Mouse (Mus musculus): Measurements from ENCODE around the gene Neurl1b. TPM values are rescaled to one million over a fixed set of nuclear protein-coding genes. Genes with fewer than 3 reads are reported as not detected.

Neurl1b gene
- polyA plus RNA-seq, 1 experiment from 2014 or later: 79.6 TPM

- POLR2A ChIA-PET: no interaction called here
- no peaks in the 10 kb centered on the region for H3K27me3 ChIP-seq
- CTCF ChIA-PET: interaction anchor here (1.0 to 3.9 kb wide), 7 partner anchors 9 to 53 kb away, joined by 3 to 15 read pairs (median 5); no protein-coding TSS in a partner anchor
- TF ChIP-seq CTCF (IDR thresholded peaks at IDR 0.05): no peak
- in situ Hi-C loops (cut with MboI; ENCODE audit: low pct_unique_long_range_greater_than_20kb): loop anchor here (5.0 kb wide), 1 partner anchor 44 kb away; no protein-coding TSS in a partner anchor
- ATAC-seq (no peak), DNase-seq (ENCODE audit: low read depth, low spot score) (no peak)
Observed at GRCm38 (mm10) chr17:26421561-26421960, 6.9 kb downstream of the Neurl1b start.

- in situ Hi-C loops (cut with MboI; ENCODE audit: low pct_unique_long_range_greater_than_20kb): loop anchor here (5.0 kb wide), 1 partner anchor 45 kb away; no protein-coding TSS in a partner anchor
- CTCF ChIA-PET: interaction anchor here (1.1 to 3.9 kb wide), 7 partner anchors 8 to 107 kb away, joined by 3 to 15 read pairs (median 5); no protein-coding TSS in a partner anchor
- peak; percentile 97 for DNase-seq (ENCODE audit: low read depth, low spot score)
- ATAC-seq: peak; percentile 80
- no peak for TF ChIP-seq CTCF (IDR thresholded peaks at IDR 0.05)
- POLR2A ChIA-PET: interaction anchor here (0.9 kb wide), 1 partner anchor 238 kb away, joined by 3 read pairs; no protein-coding TSS in a partner anchor
- H3K27me3 ChIP-seq: no peaks in the 10 kb centered on the region
Observed at GRCm38 (mm10) chr17:26422390-26422789, 7.8 kb downstream of the Neurl1b start.

- H3K27me3 ChIP-seq: no peaks in the 10 kb centered on the region
- no peak for DNase-seq (ENCODE audit: low read depth, low spot score)
- no peak for TF ChIP-seq CTCF (IDR thresholded peaks at IDR 0.05)
- in situ Hi-C loops (cut with MboI; ENCODE audit: low pct_unique_long_range_greater_than_20kb): loop anchor here (5.0 kb wide), 1 partner anchor 47 kb away; no protein-coding TSS in a partner anchor
- no peak for ATAC-seq
- ChIA-PET POLR2A (no interaction called here), CTCF (interaction anchor here (1.0 to 2.8 kb wide), 4 partner anchors 9 to 48 kb away, joined by 3 to 11 read pairs (median 3); no protein-coding TSS in a partner anchor)
Observed at GRCm38 (mm10) chr17:26423967-26424641, 9.5 kb downstream of the Neurl1b start.

- H3K27me3 ChIP-seq: no peaks in the 10 kb centered on the region
- no peak for DNase-seq (ENCODE audit: low read depth, low spot score)
- no peak for ATAC-seq
- CTCF ChIA-PET: interaction anchor here (1.0 to 2.8 kb wide), 5 partner anchors 8 to 49 kb away, joined by 3 to 11 read pairs (median 3); no protein-coding TSS in a partner anchor
- in situ Hi-C loops (cut with MboI; ENCODE audit: low pct_unique_long_range_greater_than_20kb): loop anchor here (5.0 kb wide), 1 partner anchor 48 kb away; no protein-coding TSS in a partner anchor
- POLR2A ChIA-PET: interaction anchor here (0.7 kb wide), 1 partner anchor 37 kb away, joined by 5 read pairs; no protein-coding TSS in a partner anchor
- no peak for TF ChIP-seq CTCF (IDR thresholded peaks at IDR 0.05)
Observed at GRCm38 (mm10) chr17:26424973-26425735, 10.5 kb downstream of the Neurl1b start.

GRCm38 (mm10) chr17:26433295-26433694, 18.7 kb downstream of the Neurl1b start:
- in situ Hi-C loops (cut with MboI; ENCODE audit: low pct_unique_long_range_greater_than_20kb): no loop called here
- ATAC-seq: no peak
- H3K27me3 ChIP-seq: no peaks in the 10 kb centered on the region
- POLR2A ChIA-PET: no interaction called here
- no peak for DNase-seq (ENCODE audit: low read depth, low spot score)
- no peak for TF ChIP-seq CTCF (IDR thresholded peaks at IDR 0.05)
- CTCF ChIA-PET: interaction anchor here (0.8 to 1.6 kb wide), 3 partner anchors 8 to 12 kb away, joined by 3 read pairs; no protein-coding TSS in a partner anchor

- ChIA-PET CTCF (interaction anchor here (3.5 kb wide), 1 partner anchor 15 kb away, joined by 16 read pairs; no protein-coding TSS in a partner anchor), POLR2A (interaction anchor here (1.2 kb wide), 1 partner anchor 8 kb away, joined by 3 read pairs; no protein-coding TSS in a partner anchor)
- in situ Hi-C loops (cut with MboI; ENCODE audit: low pct_unique_long_range_greater_than_20kb): no loop called here
- DNase-seq (ENCODE audit: low read depth, low spot score) (no peak), ATAC-seq (no peak)
- no peak for TF ChIP-seq CTCF (IDR thresholded peaks at IDR 0.05)
- no peaks in the 10 kb centered on the region for H3K27me3 ChIP-seq
Observed at GRCm38 (mm10) chr17:26437089-26437815, 22.6 kb downstream of the Neurl1b start.

GRCm38 (mm10) chr17:26439001-26439400, 24.4 kb downstream of the Neurl1b start:
- DNase-seq (ENCODE audit: low read depth, low spot score) (no peak), ATAC-seq (no peak)
- ChIA-PET CTCF (interaction anchor here (1.1 to 3.5 kb wide), 2 partner anchors 13 to 14 kb away, joined by 3 to 16 read pairs; no protein-coding TSS in a partner anchor), POLR2A (no interaction called here)
- no peak for TF ChIP-seq CTCF (IDR thresholded peaks at IDR 0.05)
- no peaks in the 10 kb centered on the region for H3K27me3 ChIP-seq
- in situ Hi-C loops (cut with MboI; ENCODE audit: low pct_unique_long_range_greater_than_20kb): no loop called here

- ATAC-seq (no peak), DNase-seq (ENCODE audit: low read depth, low spot score) (no peak)
- in situ Hi-C loops (cut with MboI; ENCODE audit: low pct_unique_long_range_greater_than_20kb): no loop called here
- ChIA-PET POLR2A (no interaction called here), CTCF (interaction anchor here (3.5 kb wide), 1 partner anchor 11 kb away, joined by 16 read pairs; no protein-coding TSS in a partner anchor)
- TF ChIP-seq CTCF (IDR thresholded peaks at IDR 0.05): no peak
- no peaks in the 10 kb centered on the region for H3K27me3 ChIP-seq
Observed at GRCm38 (mm10) chr17:26441024-26441423, 26.4 kb downstream of the Neurl1b start.

- no peak for TF ChIP-seq CTCF (IDR thresholded peaks at IDR 0.05)
- ChIA-PET POLR2A (no interaction called here), CTCF (interaction anchor here (3.1 kb wide), 1 partner anchor 10 kb away, joined by 13 read pairs; no protein-coding TSS in a partner anchor)
- ATAC-seq (no peak), DNase-seq (ENCODE audit: low read depth, low spot score) (no peak)
- H3K27me3 ChIP-seq: no peaks in the 10 kb centered on the region
- in situ Hi-C loops (cut with MboI; ENCODE audit: low pct_unique_long_range_greater_than_20kb): no loop called here
Observed at GRCm38 (mm10) chr17:26442197-26442596, 27.6 kb downstream of the Neurl1b start.
